19 mouse cellular contexts compared by ENCODE assay signal in the genomic region with DNA sequence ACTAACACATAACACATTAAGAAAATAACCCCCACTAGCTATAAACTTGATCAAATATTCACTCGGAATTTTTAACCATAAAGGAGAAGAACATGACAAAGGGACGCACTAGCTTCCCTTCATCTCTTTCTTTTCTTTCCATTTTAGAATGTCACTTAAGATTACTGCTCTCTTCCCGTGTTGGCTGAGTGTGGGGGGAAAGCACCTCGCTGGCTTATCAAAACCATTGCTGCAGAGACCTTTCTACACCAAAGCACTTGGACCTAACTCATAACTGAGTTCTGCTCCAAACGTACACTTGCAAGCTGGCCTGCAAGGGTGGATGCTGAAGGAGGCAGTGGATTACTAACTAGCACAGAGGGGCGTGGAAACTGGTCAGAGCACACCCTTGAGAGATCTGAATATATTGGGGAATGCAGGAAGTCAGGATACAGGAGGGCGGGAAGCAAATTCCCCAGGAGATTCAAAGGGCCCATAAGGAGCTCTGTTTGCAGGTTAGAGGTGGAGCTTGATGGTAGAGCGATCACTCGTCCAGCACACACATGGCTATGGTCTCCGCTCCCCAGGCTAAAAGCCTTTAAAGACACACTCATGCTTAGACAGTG. TPM values are rescaled to one million over a fixed set of nuclear protein-coding genes. Genes with fewer than 3 reads are reported as not detected.
DNase-seq lines count a peak whose midpoint lies in the region; ATAC-seq and TF ChIP-seq lines count a peak whose summit lies in the region.
"Had no signal": no experiment of that assay in that cellular context is flagged by ENCODE, and none has a peak within 500 bp of the region (broad histone marks: within the 10 kb centered on the region; RNA-seq: fewer than 3 reads in every experiment).

No protein-coding gene starts in this region.

- H3K36me3 ChIP-seq in liver, postnatal 0 days (replicated peaks; ENCODE audit: insufficient read depth, low read length): no peaks in the 10 kb centered on the region
- no peaks in the 10 kb centered on the region for H3K36me3 ChIP-seq in liver, embryonic 11.5 days (ENCODE audit: control insufficient read depth, insufficient read depth, low read length)
- 0 out of 2 replicates have a peak, but pooled peaks cover 6% of the 10 kb centered on the region for H3K36me3 ChIP-seq in midbrain, embryonic 16.5 days (ENCODE audit: control insufficient read depth, insufficient read depth, low read length)
- H3K36me3 ChIP-seq: hindbrain, embryonic 12.5 days had no signal

- no peak for DNase-seq in liver, postnatal 0 days
- no peak for DNase-seq in liver, embryonic 11.5 days (ENCODE audit: low spot score)
- peak; percentile 11 for DNase-seq in ES-CJ7 (ENCODE audit: low read depth, low spot score)
- DNase-seq in retina, embryonic 14.5 days (ENCODE audit: low spot score): no peak
- no peak for DNase-seq in cerebellum, postnatal 14 days
- DNase-seq: adrenal gland, postnatal 10 days; cerebellum, adult 11-12 months; cerebellum, adult 9-11 months; forebrain, postnatal 0 days; gastrocnemius, adult 2 months; gastrocnemius, postnatal 25 days; heart, postnatal 4 days had no signal

- H3K9ac ChIP-seq in liver, postnatal 0 days (replicated peaks): no peak overlapping the region
- no peak overlapping the region for H3K9ac ChIP-seq in liver, embryonic 11.5 days (ENCODE audit: low read depth, low read length)
- H3K9ac ChIP-seq in midbrain, embryonic 16.5 days (ENCODE audit: low read depth, low read length): no peak overlapping the region
- H3K9ac ChIP-seq: forebrain, embryonic 13.5 days; forebrain, postnatal 0 days; heart, embryonic 13.5 days; hindbrain, embryonic 12.5 days had no signal

- H3K9me3 ChIP-seq in liver, postnatal 0 days (ENCODE audit: low read length): peaks cover 3% of the 10 kb centered on the region; the same call in 1 of the 2 replicates
- peaks cover 3% of the 10 kb centered on the region; the same call in 1 of the 2 replicates for H3K9me3 ChIP-seq in liver, embryonic 11.5 days (ENCODE audit: control insufficient read depth, low read length)
- peaks cover 7% of the 10 kb centered on the region for H3K9me3 ChIP-seq in midbrain, embryonic 16.5 days (replicated peaks; ENCODE audit: control insufficient read depth, low read length, poor library complexity, severe bottlenecking)

- H3K27ac ChIP-seq in liver, postnatal 0 days (ENCODE audit: low read depth): 0 out of 2 replicates have a peak overlapping the region, but pooled peaks have one; percentile 0
- no peak overlapping the region for H3K27ac ChIP-seq in liver, embryonic 11.5 days (ENCODE audit: low read depth, low read length)
- H3K27ac ChIP-seq in bone marrow, adult 2 months (ENCODE audit: control insufficient read depth, insufficient read depth, low read depth, low read length, poor library complexity): 0 out of 2 replicates have a peak overlapping the region, but pooled peaks have one; percentile 23
- H3K27ac ChIP-seq in midbrain, embryonic 16.5 days (ENCODE audit: low read length): no peak overlapping the region
- H3K27ac ChIP-seq: embryonic facial prominence, embryonic 10.5 days; forebrain, embryonic 13.5 days; gastrocnemius, adult 2 months; heart, embryonic 13.5 days; hindbrain, embryonic 12.5 days had no signal

- no peak overlapping the region for H3K4me2 ChIP-seq in liver, postnatal 0 days (ENCODE audit: low read depth, low read length)
- no peak overlapping the region for H3K4me2 ChIP-seq in liver, embryonic 11.5 days
- H3K4me2 ChIP-seq in midbrain, embryonic 16.5 days (ENCODE audit: low read length): no peak overlapping the region
- H3K4me2 ChIP-seq: forebrain, embryonic 13.5 days; heart, embryonic 13.5 days; hindbrain, embryonic 12.5 days had no signal

- TF ChIP-seq EP300 in liver, postnatal 0 days (IDR thresholded peaks at IDR 0.05; ENCODE audit: low read depth): no peak

- WGBS in liver, postnatal 0 days (ENCODE audit: insufficient replicate concordance): 73% methylated on average over 10 of the region's 10 CpGs
- 71% methylated on average over 10 of the region's 10 CpGs for WGBS in liver, embryonic 11.5 days
- WGBS in bone marrow, adult 2 months: 77% methylated on average over 10 of the region's 10 CpGs
- WGBS in midbrain, embryonic 16.5 days: 91% methylated on average over 10 of the region's 10 CpGs

- no peak overlapping the region for H3K4me3 ChIP-seq in liver, postnatal 0 days (ENCODE audit: low read depth, low read length)
- H3K4me3 ChIP-seq in liver, embryonic 11.5 days (ENCODE audit: low read depth, low read length): no peak overlapping the region
- H3K4me3 ChIP-seq in bone marrow, adult 2 months (replicated peaks; ENCODE audit: control insufficient read depth, low read depth, low read length): no peak overlapping the region
- H3K4me3 ChIP-seq in midbrain, embryonic 16.5 days (ENCODE audit: low read depth, low read length): no peak overlapping the region
- H3K4me3 ChIP-seq: embryonic facial prominence, embryonic 10.5 days; forebrain, embryonic 13.5 days; gastrocnemius, adult 2 months; heart, embryonic 13.5 days; hindbrain, embryonic 12.5 days had no signal

- ATAC-seq in liver, postnatal 0 days: no peak
- ATAC-seq in liver, embryonic 11.5 days (replicated peaks; ENCODE audit: low FRiP score): no peak
- no peak for ATAC-seq in midbrain, embryonic 16.5 days
- ATAC-seq: forebrain, embryonic 13.5 days; forebrain, postnatal 0 days; hindbrain, embryonic 16.5 days had no signal

- TF ChIP-seq POLR2A in bone marrow, adult 2 months (IDR thresholded peaks at IDR 0.05; ENCODE audit: borderline replicate concordance, control insufficient read depth, low read depth, low read length): no peak

- no peaks in the 10 kb centered on the region for H3K4me1 ChIP-seq in liver, postnatal 0 days (ENCODE audit: insufficient read depth)
- H3K4me1 ChIP-seq in liver, embryonic 11.5 days (replicated peaks; ENCODE audit: control insufficient read depth, insufficient read depth, low read length): peaks cover 26% of the 10 kb centered on the region
- peaks cover 6% of the 10 kb centered on the region for H3K4me1 ChIP-seq in bone marrow, adult 2 months (ENCODE audit: control insufficient read depth, insufficient read depth, low read length)
- H3K4me1 ChIP-seq in midbrain, embryonic 16.5 days (ENCODE audit: control insufficient read depth, insufficient read depth, low read length): no peaks in the 10 kb centered on the region
- H3K4me1 ChIP-seq: forebrain, embryonic 13.5 days had no signal

- H3K27me3 ChIP-seq in liver, postnatal 0 days (ENCODE audit: insufficient read depth, low read length): no peaks in the 10 kb centered on the region
- no peaks in the 10 kb centered on the region for H3K27me3 ChIP-seq in liver, embryonic 11.5 days (replicated peaks; ENCODE audit: control insufficient read depth, insufficient read depth, low read length)
- H3K27me3 ChIP-seq in midbrain, embryonic 16.5 days (ENCODE audit: control insufficient read depth, insufficient read depth, low read depth, low read length): no peaks in the 10 kb centered on the region
- H3K27me3 ChIP-seq: forebrain, embryonic 13.5 days; heart, embryonic 13.5 days; hindbrain, embryonic 12.5 days had no signal

- TF ChIP-seq CTCF in liver, postnatal 0 days (IDR thresholded peaks at IDR 0.05; ENCODE audit: low read depth): no peak
- no peak for TF ChIP-seq CTCF in bone marrow, adult 2 months (IDR thresholded peaks at IDR 0.05; ENCODE audit: control insufficient read depth, insufficient read depth, low read length)

RNA-seq across cellular contexts. Expression of a gene that starts 20.6 kb away (rescaled TPM):
- polyA plus RNA-seq in liver, postnatal 0 days (2015; fragmentation: Nextera tagmentation; extraction: Ambion mirVana): 6.7 and 8.0 TPM in 2 replicates
- polyA plus RNA-seq in liver, embryonic 11.5 days (2014; fragmentation: Nextera tagmentation; extraction: Ambion mirVana): 20.1 and 20.5 TPM in 2 replicates
- 37.2 and 46.7 TPM in 2 replicates for polyA plus RNA-seq in bone marrow, adult 2 months (2011; ENCODE audit: insufficient read depth, insufficient read length, low replicate concordance, missing spikeins)
- polyA plus RNA-seq in midbrain, embryonic 16.5 days (2015; fragmentation: Nextera tagmentation; extraction: Ambion mirVana): 10.0 and 10.2 TPM in 2 replicates

RNA-seq across cellular contexts. Expression of a gene that starts 20.8 kb away (rescaled TPM):
- 0.21 and 0.24 TPM in 2 replicates for polyA plus RNA-seq in liver, postnatal 0 days (2015; fragmentation: Nextera tagmentation; extraction: Ambion mirVana)
- 0.21 and 0.48 TPM in 2 replicates for polyA plus RNA-seq in liver, embryonic 11.5 days (2014; fragmentation: Nextera tagmentation; extraction: Ambion mirVana)
- 2.4 TPM in 1 of 2 replicates, not detected in the other for polyA plus RNA-seq in bone marrow, adult 2 months (2011; ENCODE audit: insufficient read depth, insufficient read length, low replicate concordance, missing spikeins)
- 0.32 and 0.53 TPM in 2 replicates for polyA plus RNA-seq in midbrain, embryonic 16.5 days (2015; fragmentation: Nextera tagmentation; extraction: Ambion mirVana)

Comparison
In these comparisons a context has a peak if more than half of its experiments do, and no peak if none do; other contexts are left out.
1. H3K27ac ChIP-seq: peak in liver, postnatal 0 days (single experiment) and bone marrow, adult 2 months (single experiment); none in liver, embryonic 11.5 days (single experiment) and midbrain, embryonic 16.5 days (single experiment).